Mouse (Mus musculus): ENCODE data around the gene Prok2.

Gene Prok2

DNA sequence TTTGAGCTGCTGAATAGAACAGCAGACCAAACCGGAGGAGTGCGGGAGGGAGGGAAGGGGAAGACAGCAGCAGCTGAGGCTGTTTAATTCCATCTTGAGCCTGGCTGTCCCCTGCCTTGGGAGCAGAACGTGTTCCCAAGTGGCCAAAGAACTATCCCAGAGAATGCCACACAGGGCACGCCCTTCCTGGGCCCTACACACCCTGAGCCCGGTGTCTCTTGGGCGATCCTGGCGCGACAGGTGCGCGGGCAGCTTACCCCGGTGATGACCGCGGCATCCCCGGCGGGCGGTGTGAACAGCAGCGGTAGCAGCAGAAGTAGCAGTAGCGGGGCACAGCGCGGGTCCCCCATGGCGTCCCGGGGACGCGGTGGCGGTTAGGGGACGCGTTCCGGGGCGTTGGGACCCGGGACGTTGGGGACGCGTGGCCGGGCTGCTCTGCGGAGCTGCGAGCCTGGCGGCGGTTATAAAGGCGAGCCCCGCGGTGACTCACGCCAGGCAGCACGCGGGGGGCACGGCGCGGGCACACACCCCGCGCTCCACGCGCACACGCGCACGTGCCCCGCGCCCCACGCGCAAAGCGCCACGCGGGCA lies at the start of gene Prok2:
Gene Prok2, minus strand, starts transcription at position 422 of the 591 bp plus-strand sequence.
- no peak for DNase-seq (ENCODE audit: low read depth, low spot score)
- H3K36me3 ChIP-seq (ENCODE audit: control insufficient read depth, insufficient read depth, low read length, poor library complexity, severe bottlenecking) = no peaks in the 10 kb centered on the region
- peaks cover 3% of the 10 kb centered on the region; the same call in 1 of the 2 replicates for H3K27me3 ChIP-seq (ENCODE audit: control insufficient read depth, insufficient read depth, low read length, poor library complexity, severe bottlenecking)

- DNase-seq (ENCODE audit: low read depth, low spot score) = no peak
- Histone ChIP-seq H3K27me3 (ENCODE audit: control insufficient read depth, insufficient read depth, low read length, poor library complexity, severe bottlenecking) (no peaks in the 10 kb centered on the region), H3K36me3 (ENCODE audit: control insufficient read depth, insufficient read depth, low read length, poor library complexity, severe bottlenecking) (no peaks in the 10 kb centered on the region)
Measured at GRCm38 (mm10) chr6:99774680-99775079, 48.5 kb upstream of the Prok2 start.

DNA sequence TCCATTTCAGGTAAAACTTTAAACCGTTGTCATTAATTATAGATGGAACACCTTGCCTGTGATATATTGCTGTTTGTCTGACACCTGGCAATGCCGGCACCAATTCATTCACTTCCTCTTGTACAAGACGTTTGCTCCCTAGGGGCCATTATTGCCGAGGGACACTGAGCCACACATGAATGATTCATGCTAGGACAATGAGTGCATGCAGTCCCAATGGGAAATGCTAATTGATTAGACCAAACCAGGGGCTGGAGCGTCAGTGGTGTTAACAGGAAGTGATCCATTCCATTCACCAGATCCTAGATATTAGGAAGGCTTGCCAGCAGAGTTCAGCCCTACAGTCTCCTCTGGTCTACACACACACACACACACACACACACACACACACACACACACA lies 42.3 kb upstream of the Prok2 start:
- no peaks in the 10 kb centered on the region for H3K36me3 ChIP-seq (ENCODE audit: control insufficient read depth, insufficient read depth, low read length, poor library complexity, severe bottlenecking)
- peak; percentile 20 for DNase-seq (ENCODE audit: low read depth, low spot score)
- H3K27me3 ChIP-seq (ENCODE audit: control insufficient read depth, insufficient read depth, low read length, poor library complexity, severe bottlenecking) = no peaks in the 10 kb centered on the region

- no peaks in the 10 kb centered on the region for H3K27me3 ChIP-seq (ENCODE audit: control insufficient read depth, insufficient read depth, low read length, poor library complexity, severe bottlenecking)
- H3K36me3 ChIP-seq (ENCODE audit: control insufficient read depth, insufficient read depth, low read length, poor library complexity, severe bottlenecking) = no peaks in the 10 kb centered on the region
- DNase-seq (ENCODE audit: low read depth, low spot score) = no peak
Measured at GRCm38 (mm10) chr6:99764916-99765315, 38.7 kb upstream of the Prok2 start.

DNA sequence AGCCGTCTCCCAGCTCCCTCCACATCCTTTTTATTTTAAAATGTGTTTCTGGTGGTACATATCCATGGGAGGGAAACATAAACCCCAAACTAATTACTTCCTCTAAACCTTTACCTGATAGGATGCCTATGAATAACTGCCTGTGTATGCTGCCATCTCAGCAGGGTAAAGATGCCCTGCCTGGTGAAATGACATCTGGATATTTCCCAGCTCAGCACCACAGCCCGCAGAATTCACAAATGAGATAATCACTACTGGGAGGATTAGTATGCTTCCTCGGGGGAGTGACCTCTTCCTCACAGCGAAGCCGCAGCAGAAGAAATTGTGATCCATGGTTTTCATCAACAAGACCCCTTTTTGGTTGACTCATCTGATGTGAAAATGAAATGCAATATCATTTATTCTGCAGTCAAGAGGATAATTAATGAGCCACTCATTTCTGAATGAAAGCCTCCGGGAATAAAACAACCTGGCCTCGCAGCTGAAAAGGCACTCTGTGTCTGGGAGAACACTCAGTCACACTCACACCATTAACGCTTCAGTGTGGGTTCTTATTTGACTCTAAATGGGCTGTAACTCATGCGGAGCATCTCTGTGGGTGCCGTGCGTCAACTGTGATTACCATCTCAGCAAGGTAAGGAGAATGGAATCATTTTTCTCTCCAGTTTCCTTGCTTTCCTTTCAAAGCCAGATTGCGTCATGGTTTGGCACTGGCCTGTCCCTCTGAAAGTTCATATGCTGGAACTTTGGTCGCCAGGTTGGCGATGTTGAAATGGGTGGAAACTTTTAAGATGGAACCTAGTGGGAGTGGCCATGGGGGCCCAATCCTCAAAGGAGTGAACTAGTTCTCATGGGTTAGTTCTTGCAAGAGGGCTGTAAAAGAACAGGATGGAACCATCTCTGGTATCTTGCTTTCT lies 36.1 kb upstream of the Prok2 start:
- no peaks in the 10 kb centered on the region for H3K27me3 ChIP-seq (ENCODE audit: control insufficient read depth, insufficient read depth, low read length, poor library complexity, severe bottlenecking)
- no peaks in the 10 kb centered on the region for H3K36me3 ChIP-seq (ENCODE audit: control insufficient read depth, insufficient read depth, low read length, poor library complexity, severe bottlenecking)
- DNase-seq (ENCODE audit: low read depth, low spot score) = no peak

DNA sequence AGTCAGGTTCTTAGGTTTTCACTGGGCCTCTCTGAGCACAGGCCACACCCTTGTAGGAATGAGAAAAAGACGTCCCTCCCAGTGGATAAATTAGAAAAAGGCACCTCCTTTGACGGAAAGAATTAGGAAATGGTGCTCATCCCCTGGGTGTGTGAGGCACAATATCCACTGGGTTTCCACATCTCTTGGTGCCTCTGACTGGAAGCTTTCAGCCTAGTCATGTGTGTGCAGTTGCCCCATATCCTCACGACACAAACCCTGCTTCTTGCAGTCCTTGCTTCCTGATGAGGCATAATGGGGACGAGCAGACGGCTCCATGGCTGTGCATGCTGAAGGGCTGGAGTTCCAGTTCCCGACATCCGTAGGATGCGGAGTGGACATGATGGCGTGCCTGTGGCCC lies 29.9 kb upstream of the Prok2 start:
- no peaks in the 10 kb centered on the region for H3K27me3 ChIP-seq (ENCODE audit: control insufficient read depth, insufficient read depth, low read length, poor library complexity, severe bottlenecking)
- H3K36me3 ChIP-seq (ENCODE audit: control insufficient read depth, insufficient read depth, low read length, poor library complexity, severe bottlenecking) = no peaks in the 10 kb centered on the region
- DNase-seq (ENCODE audit: low read depth, low spot score) = no peak

- no peak for DNase-seq (ENCODE audit: low read depth, low spot score)
- Histone ChIP-seq H3K36me3 (ENCODE audit: control insufficient read depth, insufficient read depth, low read length, poor library complexity, severe bottlenecking) (no peaks in the 10 kb centered on the region), H3K27me3 (ENCODE audit: control insufficient read depth, insufficient read depth, low read length, poor library complexity, severe bottlenecking) (no peaks in the 10 kb centered on the region)
Measured at GRCm38 (mm10) chr6:99751308-99751707, 25.1 kb upstream of the Prok2 start.

GRCm38 (mm10) chr6:99746275-99746674 lies 20.1 kb upstream of the Prok2 start:
- no peak for DNase-seq (ENCODE audit: low read depth, low spot score)

DNA sequence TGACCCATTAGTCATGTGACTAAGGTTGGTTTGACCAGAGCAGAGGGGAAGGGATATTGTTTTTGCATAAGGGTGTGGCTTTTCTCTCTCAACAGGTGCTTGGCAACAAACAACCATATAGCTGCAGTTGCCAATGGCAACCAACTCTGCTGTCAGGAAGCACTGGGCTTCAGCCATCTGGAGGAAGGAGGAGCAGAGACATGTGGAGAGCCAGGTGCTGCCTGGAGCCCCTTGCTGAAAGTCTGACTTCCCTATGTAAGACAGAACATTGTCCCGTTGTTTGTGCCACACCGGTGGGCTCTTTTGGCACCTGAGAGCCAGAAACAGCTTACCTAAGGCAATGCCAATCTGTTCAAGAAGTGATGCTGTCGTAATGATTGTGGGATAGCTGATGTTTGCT lies 16.7 kb upstream of the Prok2 start:
- no peaks in the 10 kb centered on the region for H3K36me3 ChIP-seq (ENCODE audit: control insufficient read depth, insufficient read depth, low read length, poor library complexity, severe bottlenecking)
- H3K27me3 ChIP-seq (ENCODE audit: control insufficient read depth, insufficient read depth, low read length, poor library complexity, severe bottlenecking) = peaks cover 2% of the 10 kb centered on the region; the same call in 1 of the 2 replicates
- no peak for DNase-seq (ENCODE audit: low read depth, low spot score)

More at GRCm38 (mm10) chr6:99746275-99746674, 20.1 kb upstream of the Prok2 start:
- Histone ChIP-seq H3K36me3 (ENCODE audit: control insufficient read depth, insufficient read depth, low read length, poor library complexity, severe bottlenecking) (no peaks in the 10 kb centered on the region), H3K27me3 (ENCODE audit: control insufficient read depth, insufficient read depth, low read length, poor library complexity, severe bottlenecking) (no peaks in the 10 kb centered on the region; the same call in 1 of the 2 replicates)

DNA sequence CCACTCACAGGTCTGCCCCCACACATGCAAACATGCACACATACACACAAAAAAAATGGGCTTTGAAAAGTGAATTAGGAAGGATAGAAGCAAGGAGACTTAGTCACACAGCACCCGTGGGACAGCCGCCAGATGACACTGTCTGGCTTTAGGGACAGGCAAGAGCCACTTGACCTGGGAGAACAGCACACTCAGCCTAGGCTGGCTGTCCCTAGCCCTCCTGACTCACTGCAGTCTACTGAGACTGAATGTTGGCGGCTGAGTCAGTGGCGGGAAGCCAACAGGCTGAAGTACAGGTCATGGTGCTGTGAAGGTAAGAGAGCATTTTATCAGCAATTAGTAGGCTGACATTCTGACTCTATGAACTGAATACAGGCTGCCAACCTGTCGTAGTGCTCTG lies 8.5 kb upstream of the Prok2 start:
- H3K27me3 ChIP-seq (ENCODE audit: control insufficient read depth, insufficient read depth, low read length, poor library complexity, severe bottlenecking) = no peaks in the 10 kb centered on the region
- no peaks in the 10 kb centered on the region for H3K36me3 ChIP-seq (ENCODE audit: control insufficient read depth, insufficient read depth, low read length, poor library complexity, severe bottlenecking)
- DNase-seq (ENCODE audit: low read depth, low spot score) = no peak

GRCm38 (mm10) chr6:99732673-99733072 lies 6.5 kb upstream of the Prok2 start:
- H3K27me3 ChIP-seq (ENCODE audit: control insufficient read depth, insufficient read depth, low read length, poor library complexity, severe bottlenecking) = no peaks in the 10 kb centered on the region
- no peaks in the 10 kb centered on the region for H3K36me3 ChIP-seq (ENCODE audit: control insufficient read depth, insufficient read depth, low read length, poor library complexity, severe bottlenecking)
- no peak for DNase-seq (ENCODE audit: low read depth, low spot score)

- no peak for DNase-seq (ENCODE audit: low read depth, low spot score)
- Histone ChIP-seq H3K27me3 (ENCODE audit: control insufficient read depth, insufficient read depth, low read length, poor library complexity, severe bottlenecking) (no peaks in the 10 kb centered on the region), H3K36me3 (ENCODE audit: control insufficient read depth, insufficient read depth, low read length, poor library complexity, severe bottlenecking) (no peaks in the 10 kb centered on the region)
Measured at GRCm38 (mm10) chr6:99731926-99732325, 5.7 kb upstream of the Prok2 start.

- DNase-seq (ENCODE audit: low read depth, low spot score) = no peak
- Histone ChIP-seq H3K27me3 (ENCODE audit: control insufficient read depth, insufficient read depth, low read length, poor library complexity, severe bottlenecking) (peaks cover 3% of the 10 kb centered on the region; the same call in 1 of the 2 replicates), H3K36me3 (ENCODE audit: control insufficient read depth, insufficient read depth, low read length, poor library complexity, severe bottlenecking) (no peaks in the 10 kb centered on the region)
Measured at GRCm38 (mm10) chr6:99729853-99730252, 3.7 kb upstream of the Prok2 start.

DNA sequence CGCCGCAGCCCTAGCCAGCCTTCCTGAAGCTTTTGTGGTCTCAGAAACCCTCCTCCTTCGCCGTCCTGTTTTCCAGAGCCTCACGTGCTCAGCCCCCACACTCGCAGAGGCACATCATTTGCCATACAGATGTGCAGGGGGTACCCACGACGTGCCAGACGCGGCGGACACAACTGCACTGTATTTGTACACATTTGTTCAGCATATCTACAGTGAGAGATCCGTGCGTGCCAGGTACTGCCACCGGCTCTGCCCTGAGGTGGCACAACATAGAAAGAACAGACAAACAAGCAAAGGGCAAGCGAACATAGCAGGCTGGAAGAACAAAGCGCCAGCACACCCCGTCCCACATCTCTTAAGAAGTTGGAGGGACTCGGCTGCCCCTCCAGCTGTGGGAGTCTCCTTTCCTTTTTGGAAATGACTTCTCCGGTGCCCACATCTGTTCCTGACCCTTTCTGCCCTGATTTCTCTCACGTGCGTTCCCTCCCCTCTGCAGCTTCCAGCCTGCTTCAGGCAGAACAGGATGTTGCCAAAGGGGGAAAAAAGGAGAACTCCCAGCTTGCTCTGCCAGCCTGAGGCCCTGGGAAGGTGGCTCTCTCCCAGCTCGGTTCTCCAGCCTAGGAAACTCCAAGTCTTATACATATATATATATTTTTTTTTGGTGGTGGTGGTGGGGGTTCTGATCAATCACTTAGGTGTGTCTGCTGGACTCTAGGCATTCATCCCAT lies 548 bp upstream of the Prok2 start:
- H3K36me3 ChIP-seq (ENCODE audit: control insufficient read depth, insufficient read depth, low read length, poor library complexity, severe bottlenecking) = no peaks in the 10 kb centered on the region
- H3K27me3 ChIP-seq (ENCODE audit: control insufficient read depth, insufficient read depth, low read length, poor library complexity, severe bottlenecking) = peaks cover 3% of the 10 kb centered on the region; the same call in 1 of the 2 replicates
- no peak for DNase-seq (ENCODE audit: low read depth, low spot score)

DNA sequence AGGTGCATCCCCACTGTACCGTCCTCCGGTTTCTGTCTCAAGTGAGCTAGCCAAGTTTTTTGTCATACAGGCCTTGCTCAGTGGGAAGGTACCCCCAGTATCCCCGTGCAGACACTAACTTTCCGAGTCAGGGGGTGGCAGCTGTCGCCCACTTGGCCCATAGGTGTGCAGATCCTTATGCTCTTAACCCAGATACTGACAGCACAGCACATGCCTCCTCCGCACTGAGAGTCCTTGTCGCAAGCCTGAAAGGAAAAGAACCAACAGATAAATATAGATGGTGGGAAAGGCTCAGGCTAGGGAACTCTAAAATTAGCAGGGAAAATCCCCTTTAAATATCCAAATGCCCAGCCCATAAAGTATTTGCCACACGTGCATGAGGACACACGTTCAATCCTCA lies 3.8 kb downstream of the Prok2 start:
- Histone ChIP-seq H3K36me3 (ENCODE audit: control insufficient read depth, insufficient read depth, low read length, poor library complexity, severe bottlenecking) (no peaks in the 10 kb centered on the region), H3K27me3 (ENCODE audit: control insufficient read depth, insufficient read depth, low read length, poor library complexity, severe bottlenecking) (peaks cover 3% of the 10 kb centered on the region; the same call in 1 of the 2 replicates)
- no peak for DNase-seq (ENCODE audit: low read depth, low spot score)
